Mouse (Mus musculus) ES-E14 (cell line): ENCODE measurements around the gene Epha1.

ENCODE experiments used
- CHD2 ChIP-seq: IDR thresholded peaks from 2 replicates; pipeline ENCODE4 v1.6.1; 2014; ENCODE audit warnings: mild to moderate bottlenecking, low read depth, low read length, inconsistent platforms
- ZC3H11A ChIP-seq: IDR thresholded peaks from 2 replicates; pipeline ENCODE4 v1.6.1; 2012; ENCODE audit warnings: low read depth, mild to moderate bottlenecking, inconsistent platforms, low read length, borderline replicate concordance

- TF ChIP-seq ZC3H11A (no peak), CHD2 (no peak)
Measured at GRCm38 (mm10) chr6:42372001-42372400, 1.1 kb downstream of the Epha1 start.
